Mouse (Mus musculus) spleen, postnatal 4 days (tissue): ENCODE data around the gene Bmpr1b.
"Not testable (repeated sequence)": the region's sequence is repeated elsewhere in the genome, so short reads cannot be mapped to it uniquely, and the experiment has no call there.

Experiments used
- DNase-seq, 2 experiments: peaks; one replicate each; pipeline ENCODE4 v3.0.0; 2022; ENCODE audit warnings: low spot score in 2 of 2

The Bmpr1b gene

DNA sequence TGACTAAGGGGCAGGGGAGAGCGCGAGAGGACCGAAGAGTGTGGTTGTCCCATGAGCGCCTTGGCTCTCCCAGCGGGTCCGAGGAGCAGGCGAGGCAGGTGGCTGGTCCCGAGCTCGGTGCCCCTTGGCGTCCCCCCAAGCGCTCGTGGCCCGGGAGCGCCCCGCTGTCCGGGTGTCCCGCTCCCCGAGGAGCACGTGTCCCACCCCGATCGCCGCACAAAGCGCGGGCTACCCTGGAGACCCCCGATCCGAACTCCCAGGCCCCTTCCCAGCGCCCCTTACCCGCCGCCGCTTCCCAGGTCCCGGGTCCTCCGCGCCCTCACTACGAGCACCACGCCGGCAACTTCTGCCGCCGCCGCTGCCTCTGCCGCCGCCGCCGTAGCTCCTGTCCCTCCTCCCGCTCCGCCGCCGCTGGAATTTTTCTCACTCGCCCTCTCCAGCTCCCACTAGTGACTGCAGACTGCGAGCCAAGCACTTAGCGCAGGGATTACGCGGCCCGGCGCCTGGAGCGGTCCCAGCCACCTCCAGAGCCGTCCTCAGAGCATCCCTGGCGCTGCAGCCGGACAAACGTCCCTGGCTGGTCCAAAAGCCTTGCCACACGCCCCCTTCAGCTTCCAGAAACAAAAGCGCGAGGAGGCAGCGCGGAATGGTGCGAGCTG, at the start of gene Bmpr1b:
Gene Bmpr1b (minus strand): TSS at position 563 of the 659 bp plus-strand sequence.
- peak in 1 of 2 experiments; percentile 62 for DNase-seq

DNA sequence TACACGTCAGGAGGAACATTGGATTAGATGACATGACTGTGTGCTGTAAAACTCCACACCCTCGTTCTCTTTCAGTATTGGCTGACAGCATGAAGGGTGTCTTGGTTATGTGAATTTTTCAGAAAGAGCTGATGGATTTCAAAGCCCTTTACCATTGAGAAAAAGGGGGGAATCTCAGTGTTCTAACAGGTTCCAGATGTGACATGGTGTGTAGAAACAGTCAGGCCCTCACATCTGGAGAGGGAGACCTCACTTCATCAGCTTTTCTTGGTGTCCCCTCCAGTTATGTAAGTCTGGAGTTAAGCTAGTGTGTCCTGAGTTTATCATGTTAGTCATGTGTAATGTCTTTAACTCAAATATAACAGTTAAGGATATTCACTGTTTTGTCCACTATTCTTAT, 43.6 kb upstream of the Bmpr1b start:
- DNase-seq, result no peak

- DNase-seq, result no peak
These were observed 43.0 kb upstream of the Bmpr1b start for GRCm38 (mm10) chr3:142212186-142212585.

- peak in 1 of 2 experiments; percentile 49 for DNase-seq
These were observed 40.8 kb upstream of the Bmpr1b start for GRCm38 (mm10) chr3:142209981-142210380.

DNA sequence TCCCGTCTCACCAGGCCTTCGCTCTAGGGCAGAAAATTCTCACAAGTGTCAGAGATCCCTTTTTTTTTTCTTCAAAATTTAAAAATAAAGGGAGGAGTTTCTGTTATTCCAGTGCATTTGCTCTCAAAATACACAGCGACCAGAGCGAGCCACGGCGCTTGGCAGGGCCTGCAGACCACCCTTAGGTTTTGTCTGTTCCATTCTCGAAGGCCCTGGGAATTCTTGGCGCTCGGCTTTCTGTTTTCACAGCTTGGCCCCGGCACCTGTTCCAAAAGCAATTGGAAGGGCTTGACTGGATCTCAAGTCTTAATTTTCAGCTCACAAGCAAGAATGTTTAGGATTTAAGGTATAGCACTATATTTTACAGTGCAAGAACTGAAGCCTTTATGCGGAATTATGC, 39.8 kb upstream of the Bmpr1b start:
- DNase-seq, result peak in 1 of 2 experiments; percentile 51

GRCm38 (mm10) chr3:142207488-142207887, 38.3 kb upstream of the Bmpr1b start:
- no peak for DNase-seq

GRCm38 (mm10) chr3:142206316-142206715, 37.1 kb upstream of the Bmpr1b start:
- peak in 1 of 2 experiments; percentile 13 for DNase-seq

DNA sequence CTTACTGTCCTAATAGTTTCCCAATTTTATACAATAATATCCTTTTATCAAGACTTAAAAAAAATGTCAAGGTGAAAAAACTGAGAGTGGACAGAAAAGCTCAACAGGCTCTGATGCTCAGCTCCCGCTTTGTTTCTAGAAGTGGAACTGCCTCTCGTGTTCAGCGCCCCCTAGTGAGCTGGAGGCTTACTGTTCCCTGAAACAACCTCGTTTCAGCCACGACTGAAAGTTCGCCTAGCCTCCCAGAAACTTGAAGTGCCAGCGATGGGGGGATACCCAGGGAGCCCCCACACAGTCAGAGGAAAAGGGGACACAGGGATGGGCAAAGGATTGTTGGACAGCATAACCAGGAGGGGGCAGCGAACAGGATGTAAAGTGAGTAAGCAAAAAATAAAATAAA, 26.9 kb upstream of the Bmpr1b start:
- no peak for DNase-seq

- not testable (repeated sequence) for DNase-seq
These were observed 22.4 kb upstream of the Bmpr1b start for GRCm38 (mm10) chr3:142191627-142192026.

GRCm38 (mm10) chr3:142186551-142186950, 17.3 kb upstream of the Bmpr1b start:
- DNase-seq, result no peak

DNA sequence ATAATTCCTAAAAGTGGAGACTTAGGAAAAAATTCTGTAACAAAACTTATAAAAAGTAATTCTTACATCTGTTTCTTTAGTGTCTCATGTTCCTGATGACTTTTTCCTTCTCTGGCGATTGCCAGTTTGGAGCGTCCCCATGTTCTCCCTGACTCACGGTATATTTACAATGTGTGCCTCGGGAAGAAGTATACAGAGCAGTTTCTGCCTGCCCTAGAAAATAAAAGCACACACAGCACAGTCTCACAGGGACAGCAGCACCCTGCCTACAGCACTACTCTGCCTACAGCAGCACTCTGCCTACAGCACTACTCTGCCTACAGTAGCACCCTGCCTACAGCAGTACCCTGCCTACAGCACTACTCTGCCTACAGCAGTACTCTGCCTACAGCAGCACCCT, 4.8 kb upstream of the Bmpr1b start:
- DNase-seq, result no peak

- DNase-seq, result no peak
These were observed 868 bp downstream of the Bmpr1b start for GRCm38 (mm10) chr3:142168251-142168862.

- no peak for DNase-seq
These were observed 4.2 kb downstream of the Bmpr1b start for GRCm38 (mm10) chr3:142164981-142165380.

GRCm38 (mm10) chr3:142163896-142164295, 5.3 kb downstream of the Bmpr1b start:
- no peak for DNase-seq

- no peak for DNase-seq
These were observed 7.8 kb downstream of the Bmpr1b start for GRCm38 (mm10) chr3:142161405-142161804.

GRCm38 (mm10) chr3:142151980-142152379, 17.2 kb downstream of the Bmpr1b start:
- DNase-seq, result no peak

DNA sequence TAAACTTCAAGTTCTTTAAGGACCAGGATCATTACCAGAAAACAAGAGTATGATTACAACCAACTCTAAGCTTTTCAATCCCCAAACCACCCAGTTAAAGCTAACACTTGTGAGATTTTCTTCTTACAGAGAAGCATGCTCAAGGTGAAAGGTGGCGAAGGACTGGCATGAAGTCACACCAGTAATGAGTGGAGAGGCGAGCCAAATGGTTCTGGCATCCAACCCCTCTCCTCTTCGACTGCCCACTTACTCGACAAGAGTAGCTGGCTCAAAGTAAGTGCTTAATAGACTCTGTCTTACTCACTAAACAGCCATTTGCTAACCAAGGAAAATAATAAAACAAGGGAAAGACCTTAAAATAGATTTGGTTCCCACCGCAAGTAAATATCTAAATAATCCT, 30.4 kb downstream of the Bmpr1b start:
- no peak for DNase-seq

DNA sequence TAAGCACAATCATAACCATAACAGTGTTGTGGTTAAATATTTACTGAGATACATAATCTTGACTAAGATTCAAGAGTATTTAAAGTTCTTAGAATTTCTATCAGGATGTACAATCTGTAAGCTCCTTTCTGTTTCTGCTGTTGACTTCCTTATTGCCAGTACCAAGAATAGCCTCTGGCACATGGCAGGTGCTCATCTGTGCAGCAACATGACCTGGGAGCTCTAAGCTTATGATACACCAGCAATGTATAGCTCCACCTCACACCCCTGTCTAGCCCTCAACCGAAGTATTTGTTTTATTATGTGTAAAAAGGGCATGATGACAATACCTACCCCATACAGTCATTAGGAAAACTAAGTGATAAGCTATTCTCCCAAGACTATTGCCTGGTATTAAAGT, 42.8 kb downstream of the Bmpr1b start:
- DNase-seq, result no peak

GRCm38 (mm10) chr3:142125556-142125955, 43.7 kb downstream of the Bmpr1b start:
- DNase-seq, result no peak

DNA sequence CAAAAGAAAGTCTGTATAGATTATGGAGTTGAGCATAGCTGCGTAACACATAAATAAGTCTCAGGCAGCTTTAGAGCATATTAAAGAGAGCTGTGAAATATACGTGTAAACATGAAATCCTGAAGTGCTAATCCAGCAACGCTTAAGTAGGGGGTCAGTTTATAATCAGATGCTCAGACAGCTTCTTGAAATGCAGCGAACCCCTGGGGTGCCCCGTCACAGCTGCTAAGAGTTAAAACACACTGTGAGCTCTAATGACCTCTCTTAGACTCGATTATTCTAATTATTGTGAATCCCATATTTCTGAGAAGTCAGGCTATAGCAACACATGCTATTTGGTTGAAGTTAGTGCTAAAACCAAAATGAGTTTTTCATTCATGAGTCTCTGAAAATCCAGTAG, 45.0 kb downstream of the Bmpr1b start:
- DNase-seq, result no peak

DNA sequence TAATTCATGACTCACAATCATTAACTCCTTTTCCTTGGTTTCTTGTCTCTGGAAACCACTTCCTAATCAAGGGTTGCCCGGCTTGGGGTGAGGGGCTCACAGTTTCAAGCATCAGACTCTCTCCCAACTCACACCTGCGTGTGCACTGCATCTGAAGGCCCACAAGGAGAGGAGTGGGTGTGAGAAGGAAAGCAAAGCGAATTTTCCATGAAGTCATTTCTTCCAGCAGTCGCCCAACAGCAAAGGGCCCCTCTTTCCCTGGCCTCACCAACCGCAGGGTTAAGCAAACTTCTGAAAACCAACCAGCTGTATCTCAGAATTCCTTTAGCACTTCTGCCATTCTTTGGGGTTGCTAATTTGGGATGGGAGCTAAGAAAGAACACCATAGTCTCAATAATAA, 46.8 kb downstream of the Bmpr1b start:
- DNase-seq, result no peak

GRCm38 (mm10) chr3:142120795-142121194, 48.4 kb downstream of the Bmpr1b start:
- DNase-seq, result no peak

GRCm38 (mm10) chr3:142114762-142115316, 54.4 kb downstream of the Bmpr1b start:
- DNase-seq, result no peak
